Mouse (Mus musculus) limb, embryonic 12.5 days (tissue): ENCODE results near the gene Gm11114. TPM values are rescaled to one million over a fixed set of nuclear protein-coding genes. Genes with fewer than 3 reads are reported as not detected.

ENCODE experiments used
- polyA plus RNA-seq: library from polyadenylated mRNA; unstranded; fragments of >200 nt; fragmentation: Nextera tagmentation; extraction: Ambion mirVana; gene quantifications from 2 replicates; pipeline ENCODE4 v1.2.1, GENCODE M21; 2016

Gm11114 gene
- polyA plus RNA-seq, 1 experiment from 2014 or later: not detected

Other genes with a start within 250 kb of the Gm11114 start
- 3.3 and 6.1 TPM in 2 replicates for gene Tent5a, start 14.6 kb downstream of the Gm11114 start, polyA plus RNA-seq